Mouse (Mus musculus) kidney, postnatal 14 days (tissue): Measurements from ENCODE around the gene Arpp21.
"Not testable (repeated sequence)": the region's sequence is repeated elsewhere in the genome, so short reads cannot be mapped to it uniquely, and the experiment has no call there.

Source experiments
- DNase-seq: peaks from one replicate; pipeline ENCODE4 v3.0.0; 2022; ENCODE audit warnings: mixed read lengths

The Arpp21 gene

GRCm38 (mm10) chr9:112100841-112101595 lies 134.7 kb downstream of the Arpp21 start:
- no peak for DNase-seq

- no peak for DNase-seq
Measured at GRCm38 (mm10) chr9:112098267-112098666, 137.5 kb downstream of the Arpp21 start.

GRCm38 (mm10) chr9:112095708-112096107 lies 140.0 kb downstream of the Arpp21 start:
- DNase-seq: no peak

- DNase-seq: no peak
Measured at GRCm38 (mm10) chr9:112095198-112095597, 140.5 kb downstream of the Arpp21 start.

- no peak for DNase-seq
Measured at GRCm38 (mm10) chr9:112078903-112079302, 156.8 kb downstream of the Arpp21 start.

GRCm38 (mm10) chr9:112078453-112078852 lies 157.3 kb downstream of the Arpp21 start:
- DNase-seq: no peak

GRCm38 (mm10) chr9:112075273-112075672 lies 160.5 kb downstream of the Arpp21 start:
- DNase-seq: no peak

- DNase-seq: no peak
Measured at GRCm38 (mm10) chr9:112074872-112075271, 160.9 kb downstream of the Arpp21 start.

GRCm38 (mm10) chr9:112071368-112071767 lies 164.4 kb downstream of the Arpp21 start:
- DNase-seq: no peak

GRCm38 (mm10) chr9:112070961-112071360 lies 164.8 kb downstream of the Arpp21 start:
- DNase-seq: no peak

- DNase-seq: no peak
Measured at GRCm38 (mm10) chr9:112068250-112068649, 167.5 kb downstream of the Arpp21 start.

GRCm38 (mm10) chr9:112060696-112061425 lies 174.9 kb downstream of the Arpp21 start:
- DNase-seq: no peak

GRCm38 (mm10) chr9:112054807-112055381 lies 180.8 kb downstream of the Arpp21 start:
- no peak for DNase-seq

- DNase-seq: no peak
Measured at GRCm38 (mm10) chr9:112047903-112048467, 187.8 kb downstream of the Arpp21 start.

GRCm38 (mm10) chr9:112040566-112040965 lies 195.2 kb downstream of the Arpp21 start:
- no peak for DNase-seq

GRCm38 (mm10) chr9:112037732-112038131 lies 198.0 kb downstream of the Arpp21 start:
- DNase-seq: no peak

GRCm38 (mm10) chr9:112033840-112034239 lies 201.9 kb downstream of the Arpp21 start:
- DNase-seq: not testable (repeated sequence)

GRCm38 (mm10) chr9:112032169-112032568 lies 203.6 kb downstream of the Arpp21 start:
- no peak for DNase-seq

GRCm38 (mm10) chr9:112023562-112024015 lies 212.1 kb downstream of the Arpp21 start:
- DNase-seq: no peak

GRCm38 (mm10) chr9:112023111-112023510 lies 212.6 kb downstream of the Arpp21 start:
- no peak for DNase-seq
